Mouse (Mus musculus) kidney, embryonic 15.5 days (tissue): ENCODE measurements at regions not wholly inside any gene's neighbourhood (a gene's known extent, or its start where the extent isn't known, plus 50 kb on each side); places are given as distances from the start of the nearest gene placed in this dataset.
A peak's percentile ranks its signal among the peaks of the same experiment; 100 is the strongest.
"Not testable (repeated sequence)": the region's sequence is repeated elsewhere in the genome, so short reads cannot be mapped to it uniquely, and the experiment has no call there.

Source experiments
- ATAC-seq: fragments of 200-750 bp; cut with Nextera tagmentation; replicated peaks from 2 replicates; pipeline ENCODE4 v1.8.0; 2017; ENCODE audit warnings: moderate TSS enrichment; ENCODE audit not compliant: low FRiP score
- H3K27ac ChIP-seq: fragments of 300-500 bp; sonication (generic); 2 replicates; pipeline ENCODE4 v1.5.1; 2015; ENCODE audit warnings: mild to moderate bottlenecking, inconsistent platforms
- H3K27me3 ChIP-seq: fragments of 300-500 bp; sonication (generic); 2 replicates; pipeline ENCODE4 v1.6.1; 2015; ENCODE audit warnings: inconsistent platforms
- H3K36me3 ChIP-seq: fragments of 300-500 bp; sonication (generic); 2 replicates; pipeline ENCODE4 v1.6.1; 2015; ENCODE audit warnings: inconsistent platforms
- H3K4me1 ChIP-seq: fragments of 300-500 bp; sonication (generic); 2 replicates; pipeline ENCODE4 v1.6.1; 2015; ENCODE audit warnings: inconsistent platforms
- H3K4me2 ChIP-seq: fragments of 300-500 bp; sonication (generic); 2 replicates; pipeline ENCODE4 v1.6.1; 2015; ENCODE audit warnings: moderate library complexity, mild to moderate bottlenecking, inconsistent platforms
- H3K4me3 ChIP-seq: fragments of 300-500 bp; sonication (generic); replicated peaks from 2 replicates; pipeline ENCODE4 v1.5.1; 2015; ENCODE audit warnings: mild to moderate bottlenecking, inconsistent platforms
- H3K9ac ChIP-seq: fragments of 300-500 bp; sonication (generic); 2 replicates; pipeline ENCODE4 v1.6.1; 2015; ENCODE audit warnings: mild to moderate bottlenecking, inconsistent platforms
- H3K9me3 ChIP-seq: fragments of 300-500 bp; sonication (generic); replicated peaks from 2 replicates; pipeline ENCODE4 v1.6.1; 2016; ENCODE audit warnings: inconsistent platforms
- WGBS: fragments of 180-500 bp; shearing (Covaris S2); methylation state at CpG from one replicate; pipeline ENCODE4 v1.1.7; 2015; ENCODE audit warnings: mixed read lengths; 5-methylcytosine and 5-hydroxymethylcytosine counted together

GRCm38 (mm10) chr12:112299603-112300002, 153.6 kb downstream of the Kif26a start:
- no peak overlapping the region for H3K4me2 ChIP-seq
- WGBS = 77% methylated on average over 6 of the region's 6 CpGs
- ATAC-seq = no peak
- peaks cover 36% of the 10 kb centered on the region for H3K4me1 ChIP-seq
- no peaks in the 10 kb centered on the region for H3K9me3 ChIP-seq
- no peak overlapping the region for H3K27ac ChIP-seq
- H3K27me3 ChIP-seq = peaks cover 62% of the 10 kb centered on the region
- H3K9ac ChIP-seq = no peak overlapping the region
- no peak overlapping the region for H3K4me3 ChIP-seq
- H3K36me3 ChIP-seq = no peaks in the 10 kb centered on the region

DNA sequence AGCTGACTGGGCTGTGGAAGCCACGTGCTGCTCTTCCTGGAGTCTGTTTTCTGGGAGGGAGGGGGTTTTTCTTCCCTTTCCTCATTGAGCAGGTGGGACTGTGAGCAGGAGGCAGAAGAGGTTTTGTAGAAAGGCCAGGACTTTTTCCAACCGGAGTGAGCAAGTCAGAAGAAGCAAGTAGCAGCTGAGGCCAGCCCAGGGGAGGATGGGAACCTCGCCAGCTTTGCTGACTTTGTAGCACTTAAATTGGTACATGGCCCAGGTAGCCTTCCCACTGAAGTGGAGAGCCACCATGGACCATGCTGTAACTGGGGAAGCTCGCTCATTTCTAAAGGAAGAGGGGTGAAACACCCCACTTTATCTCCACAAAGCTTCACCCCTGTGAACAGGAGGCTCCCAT, 154.1 kb downstream of the Kif26a start:
- H3K4me3 ChIP-seq = no peak overlapping the region
- WGBS = 62% methylated on average over 4 of the region's 4 CpGs
- no peaks in the 10 kb centered on the region for H3K9me3 ChIP-seq
- no peaks in the 10 kb centered on the region for H3K36me3 ChIP-seq
- no peak overlapping the region for H3K9ac ChIP-seq
- no peak overlapping the region for H3K27ac ChIP-seq
- H3K4me1 ChIP-seq = peaks cover 31% of the 10 kb centered on the region
- peaks cover 64% of the 10 kb centered on the region for H3K27me3 ChIP-seq
- H3K4me2 ChIP-seq = no peak overlapping the region
- no peak for ATAC-seq

- Histone ChIP-seq H3K27me3 (peaks cover 74% of the 10 kb centered on the region), H3K4me3 (no peak overlapping the region), H3K9me3 (no peaks in the 10 kb centered on the region), H3K4me1 (peaks cover 21% of the 10 kb centered on the region), H3K36me3 (no peaks in the 10 kb centered on the region), H3K4me2 (0 out of 2 replicates have a peak overlapping the region, but pooled peaks have one; percentile 0), H3K9ac (no peak overlapping the region), H3K27ac (no peak overlapping the region)
- WGBS = 14% methylated on average over 13 of the region's 13 CpGs
- no peak for ATAC-seq
These were observed 155.4 kb downstream of the Kif26a start for GRCm38 (mm10) chr12:112301411-112301891.

DNA sequence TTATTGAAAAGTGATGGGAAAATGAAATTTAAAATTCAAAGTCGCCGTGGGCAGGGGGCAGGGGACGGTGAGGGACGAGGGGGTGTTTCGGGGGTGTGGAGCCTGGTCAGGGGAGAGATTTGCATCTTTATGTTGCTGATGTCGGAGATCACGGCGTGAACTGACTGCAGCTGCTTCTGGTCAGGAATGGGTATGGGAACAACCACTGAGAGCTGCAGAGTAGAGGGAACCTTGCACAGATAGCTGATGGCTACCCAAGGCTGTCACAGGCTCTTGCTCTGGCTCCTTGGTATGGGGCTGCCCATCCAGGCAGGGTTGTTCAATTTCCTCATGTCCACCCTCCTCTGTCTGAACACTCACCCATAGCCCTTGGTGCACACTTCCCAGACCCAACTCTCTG, 155.9 kb downstream of the Kif26a start:
- H3K36me3 ChIP-seq = no peaks in the 10 kb centered on the region
- no peak for ATAC-seq
- no peaks in the 10 kb centered on the region for H3K9me3 ChIP-seq
- H3K27me3 ChIP-seq = peaks cover 79% of the 10 kb centered on the region
- H3K27ac ChIP-seq = no peak overlapping the region
- peaks cover 19% of the 10 kb centered on the region for H3K4me1 ChIP-seq
- H3K9ac ChIP-seq = no peak overlapping the region
- 11% methylated on average over 8 of the region's 8 CpGs for whole genome bisulfite sequencing
- no peak overlapping the region for H3K4me3 ChIP-seq
- 0 out of 2 replicates have a peak overlapping the region, but pooled peaks have one; percentile 0 for H3K4me2 ChIP-seq

- Histone ChIP-seq H3K36me3 (no peaks in the 10 kb centered on the region), H3K4me1 (peaks cover 30% of the 10 kb centered on the region), H3K27ac (no peak overlapping the region), H3K27me3 (peaks cover 52% of the 10 kb centered on the region), H3K4me3 (no peak overlapping the region), H3K4me2 (no peak overlapping the region), H3K9me3 (no peaks in the 10 kb centered on the region), H3K9ac (no peak overlapping the region)
- no peak for ATAC-seq
- WGBS = 52% methylated on average over 7 of the region's 7 CpGs
These were observed 160.2 kb downstream of the Kif26a start for GRCm38 (mm10) chr12:112306208-112306607.

DNA sequence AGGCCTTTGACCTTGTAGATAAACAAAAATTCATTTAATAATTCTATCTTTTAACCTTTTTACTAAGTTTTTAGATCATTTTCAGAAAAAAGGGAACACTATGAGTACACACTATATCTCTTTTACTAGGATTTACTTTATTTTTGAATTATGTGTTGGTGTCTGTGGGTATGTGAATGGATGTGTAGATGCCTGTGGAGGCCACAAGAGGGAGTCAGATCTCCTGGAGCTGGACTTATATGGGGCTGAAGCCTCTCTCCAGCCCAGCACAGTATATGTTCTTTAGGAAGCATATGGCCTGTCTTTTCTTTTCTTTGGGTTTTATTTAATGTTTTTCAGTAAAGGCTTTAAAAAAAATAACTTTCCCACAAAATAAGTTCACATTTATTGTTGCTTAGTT, 162.0 kb downstream of the Kif26a start:
- H3K9ac ChIP-seq = no peak overlapping the region
- H3K27me3 ChIP-seq = peaks cover 52% of the 10 kb centered on the region
- H3K4me2 ChIP-seq = no peak overlapping the region
- no peak overlapping the region for H3K4me3 ChIP-seq
- no peaks in the 10 kb centered on the region for H3K9me3 ChIP-seq
- peaks cover 20% of the 10 kb centered on the region for H3K4me1 ChIP-seq
- no peak for ATAC-seq
- H3K27ac ChIP-seq = no peak overlapping the region
- no peaks in the 10 kb centered on the region for H3K36me3 ChIP-seq

- not testable (repeated sequence) for H3K4me2 ChIP-seq, H3K4me3 ChIP-seq, H3K9me3 ChIP-seq, ATAC-seq, H3K27ac ChIP-seq, H3K36me3 ChIP-seq, H3K9ac ChIP-seq
- Histone ChIP-seq H3K4me1 (peaks cover 20% of the 10 kb centered on the region), H3K27me3 (peaks cover 52% of the 10 kb centered on the region)
- WGBS = 54% methylated on average over 13 of the region's 13 CpGs
These were observed 163.1 kb downstream of the Kif26a start for GRCm38 (mm10) chr12:112309096-112309495.

DNA sequence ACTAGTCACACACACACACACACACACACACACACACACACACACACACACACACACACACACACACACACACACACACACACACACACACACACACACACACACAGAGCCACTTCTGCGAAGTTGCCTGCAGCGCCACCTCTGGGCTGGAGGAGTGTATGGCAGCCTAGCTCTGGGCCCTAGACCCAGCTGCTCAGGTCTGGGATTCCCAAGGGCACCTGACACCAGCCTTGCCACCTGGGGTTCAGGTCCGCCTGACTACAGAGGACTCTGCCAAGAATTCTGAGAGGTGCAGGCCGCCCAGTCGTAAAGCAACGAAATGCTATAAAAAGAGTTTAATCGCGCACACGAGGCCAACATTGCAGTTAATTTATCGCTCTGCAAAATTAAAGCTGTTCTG, 163.8 kb downstream of the Kif26a start:
- Histone ChIP-seq H3K9me3 (no peaks in the 10 kb centered on the region), H3K9ac (no peak overlapping the region), H3K36me3 (no peaks in the 10 kb centered on the region), H3K4me3 (no peak overlapping the region), H3K27me3 (peaks cover 55% of the 10 kb centered on the region), H3K4me1 (peaks cover 20% of the 10 kb centered on the region), H3K4me2 (no peak overlapping the region), H3K27ac (no peak overlapping the region)
- ATAC-seq = 0 out of 2 replicates have a peak, but pooled peaks have one; percentile 38
- 47% methylated on average over 10 of the region's 10 CpGs for WGBS

DNA sequence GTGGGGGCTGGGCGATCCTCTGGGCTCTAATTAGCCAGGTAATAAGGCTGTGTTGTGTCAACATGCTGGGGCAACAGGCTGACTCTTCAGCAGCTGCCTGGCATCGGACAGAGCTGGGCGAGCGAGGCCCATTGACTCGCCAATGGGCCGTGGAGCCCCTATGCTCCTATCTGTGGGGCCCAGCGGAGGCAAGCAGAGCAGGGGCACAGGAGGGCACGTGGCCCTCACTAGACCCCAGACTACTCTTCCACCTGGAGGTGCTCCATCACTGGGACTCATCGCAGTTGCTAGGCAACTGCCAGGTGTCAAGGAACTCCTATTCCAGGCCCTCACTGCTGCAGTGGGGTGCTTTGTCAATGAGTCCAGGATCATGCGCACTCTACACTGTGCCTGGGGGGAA, 164.7 kb downstream of the Kif26a start:
- ATAC-seq = peak; percentile 94
- Histone ChIP-seq H3K9me3 (0 out of 2 replicates have a peak, but pooled peaks cover 3% of the 10 kb centered on the region), H3K27ac (no peak overlapping the region), H3K4me2 (no peak overlapping the region), H3K4me3 (no peak overlapping the region), H3K36me3 (no peaks in the 10 kb centered on the region), H3K27me3 (peaks cover 54% of the 10 kb centered on the region), H3K9ac (no peak overlapping the region), H3K4me1 (peaks cover 20% of the 10 kb centered on the region)
- WGBS = 45% methylated on average over 10 of the region's 10 CpGs

DNA sequence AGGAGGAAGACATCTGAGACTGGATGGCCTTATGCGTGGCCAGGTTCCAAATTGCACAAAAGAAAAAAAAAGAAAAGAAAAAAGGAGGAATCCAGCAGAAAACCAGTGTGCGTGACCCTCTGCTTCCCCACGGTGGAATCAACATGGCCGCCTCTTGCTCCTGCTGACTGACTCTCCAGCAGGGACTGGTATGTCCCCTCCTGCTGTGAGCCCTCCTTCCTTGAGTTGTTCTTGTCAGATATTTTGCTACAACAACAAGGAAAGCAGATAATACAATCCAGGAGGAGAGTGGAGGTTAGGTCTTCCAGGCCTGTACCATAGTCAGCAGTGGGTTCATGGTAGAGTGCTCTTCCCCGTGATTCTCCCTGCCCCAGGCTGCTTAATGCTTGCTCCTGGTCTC, 168.8 kb downstream of the Kif26a start:
- Histone ChIP-seq H3K9ac (no peak overlapping the region), H3K4me1 (peaks cover 15% of the 10 kb centered on the region), H3K9me3 (0 out of 2 replicates have a peak, but pooled peaks cover 3% of the 10 kb centered on the region), H3K4me2 (no peak overlapping the region), H3K4me3 (no peak overlapping the region), H3K27ac (no peak overlapping the region), H3K36me3 (no peaks in the 10 kb centered on the region), H3K27me3 (peaks cover 49% of the 10 kb centered on the region)
- ATAC-seq = no peak
- 87% methylated on average over 5 of the region's 5 CpGs for WGBS

DNA sequence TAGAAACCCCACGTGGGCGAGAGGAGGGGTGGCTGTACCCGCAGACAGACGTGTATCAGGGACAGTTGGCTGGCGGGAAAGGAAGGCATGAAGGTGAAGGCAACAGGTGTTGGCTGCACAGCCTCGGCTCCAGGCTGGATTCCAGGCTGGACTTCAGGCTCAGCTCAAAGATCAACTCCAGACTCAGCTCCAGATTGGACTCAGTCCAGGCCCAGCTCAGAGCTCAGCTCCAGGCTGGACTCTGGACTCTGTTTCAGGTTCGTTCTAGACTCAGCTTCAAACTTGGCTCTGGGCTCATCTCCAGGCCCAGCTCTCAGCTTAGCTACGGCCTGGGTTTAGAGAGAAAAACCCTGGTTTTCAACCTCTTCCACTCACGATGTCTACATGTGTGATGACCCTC, 171.2 kb downstream of the Kif26a start:
- Histone ChIP-seq H3K4me2 (no peak overlapping the region), H3K4me1 (no peaks in the 10 kb centered on the region), H3K36me3 (no peaks in the 10 kb centered on the region), H3K9me3 (0 out of 2 replicates have a peak, but pooled peaks cover 3% of the 10 kb centered on the region), H3K27me3 (peaks cover 58% of the 10 kb centered on the region), H3K4me3 (no peak overlapping the region), H3K27ac (no peak overlapping the region), H3K9ac (no peak overlapping the region)
- ATAC-seq = no peak
- WGBS = 89% methylated on average over 9 of the region's 9 CpGs

GRCm38 (mm10) chr12:112318461-112318860, 170.8 kb upstream of the A530016L24Rik start:
- ATAC-seq = no peak

DNA sequence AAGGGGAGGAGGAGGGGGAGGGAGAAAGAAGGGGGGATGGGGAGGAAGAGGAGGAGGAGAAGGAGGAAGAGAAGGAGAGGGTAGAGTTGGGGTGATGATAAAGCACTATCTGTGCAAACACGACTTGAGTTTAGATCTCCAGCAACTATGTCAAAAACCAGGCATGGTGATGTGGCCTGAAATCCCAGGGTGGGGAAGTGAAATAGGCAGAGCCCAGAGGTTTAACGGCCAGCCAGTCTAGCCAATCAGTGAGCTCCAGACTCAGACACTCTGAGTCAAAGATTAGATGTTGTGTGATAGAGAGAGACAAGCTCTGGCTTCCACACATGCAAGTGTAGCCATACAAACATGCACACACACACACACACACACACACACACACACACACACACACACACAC, 167.1 kb upstream of the A530016L24Rik start:
- Histone ChIP-seq H3K4me1 (peaks cover 17% of the 10 kb centered on the region), H3K27me3 (peaks cover 70% of the 10 kb centered on the region), H3K9ac (no peak overlapping the region), H3K9me3 (no peaks in the 10 kb centered on the region), H3K4me3 (no peak overlapping the region), H3K36me3 (no peaks in the 10 kb centered on the region), H3K27ac (no peak overlapping the region), H3K4me2 (no peak overlapping the region)
- 78% methylated on average over 2 of the region's 2 CpGs for WGBS
- ATAC-seq = no peak

More at GRCm38 (mm10) chr12:112318461-112318860, 170.8 kb upstream of the A530016L24Rik start:
- Histone ChIP-seq H3K4me1 (peaks cover 2% of the 10 kb centered on the region), H3K27ac (no peak overlapping the region), H3K9ac (no peak overlapping the region), H3K9me3 (0 out of 2 replicates have a peak, but pooled peaks cover 3% of the 10 kb centered on the region), H3K27me3 (peaks cover 53% of the 10 kb centered on the region), H3K4me3 (no peak overlapping the region), H3K4me2 (no peak overlapping the region), H3K36me3 (no peaks in the 10 kb centered on the region)
- 68% methylated on average over 5 of the region's 5 CpGs for WGBS
